Mouse (Mus musculus): ENCODE measurements around the gene Macrod1.

DNA sequence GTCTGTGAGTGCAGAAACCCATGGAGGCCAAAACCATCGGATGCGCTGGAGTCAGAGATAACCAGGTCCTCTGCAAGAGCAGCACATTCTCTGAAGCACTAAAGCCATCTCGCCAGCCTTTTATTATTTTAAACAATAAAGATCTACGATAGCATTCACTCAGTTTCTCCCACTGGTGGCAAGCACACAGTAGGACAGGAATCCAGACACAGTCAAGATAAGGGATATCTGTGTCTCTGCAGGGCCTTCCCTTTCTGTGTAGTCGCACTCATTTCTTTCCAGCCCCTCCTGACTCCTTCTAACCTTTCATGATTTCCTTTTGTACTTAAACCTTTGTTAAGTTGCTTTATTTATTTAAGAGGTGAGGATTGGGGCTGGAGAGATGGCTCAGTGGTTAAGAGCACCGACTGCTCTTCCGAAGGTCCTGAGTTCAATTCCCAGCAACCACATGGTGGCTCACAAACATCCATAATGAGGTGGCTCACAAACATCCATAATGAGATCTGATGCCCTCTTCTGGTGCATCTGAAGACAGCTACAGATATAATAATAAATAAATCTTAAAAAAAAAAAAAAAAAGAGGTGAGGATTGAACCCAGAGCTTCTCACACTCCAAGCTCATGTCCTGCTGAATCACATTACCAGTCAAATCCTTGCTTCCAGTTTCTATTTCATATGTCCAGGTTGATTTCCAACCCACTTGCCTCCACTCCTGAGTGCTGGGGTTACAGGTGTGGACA is 153.5 kb downstream of the Macrod1 start:
- TF ChIP-seq POLR2A (IDR thresholded peaks at IDR 0.05; ENCODE audit: extremely low read depth, insufficient read depth, low read length) (no peak), CTCF (IDR thresholded peaks at IDR 0.05; ENCODE audit: extremely low read depth, insufficient read depth, low read length) (no peak)
